Mouse (Mus musculus): Measurements from ENCODE around the gene Sec14l5. TPM values are rescaled to one million over a fixed set of nuclear protein-coding genes. Genes with fewer than 3 reads are reported as not detected.

The Sec14l5 gene
- polyA plus RNA-seq, 1 experiment from 2014 or later: 0.18 TPM

GRCm38 (mm10) chr16:5134623-5135330, 12.1 kb upstream of the Sec14l5 start:
- Histone ChIP-seq H3K4me1 (peaks cover 13% of the 10 kb centered on the region), H3K9ac (no peak overlapping the region), H3K27me3 (peaks cover 56% of the 10 kb centered on the region), H3K4me2 (no peak overlapping the region), H3K4me3 (no peak overlapping the region), H3K9me3 (replicated peaks) (no peaks in the 10 kb centered on the region), H3K36me3 (ENCODE audit: poor library complexity, severe bottlenecking) (no peaks in the 10 kb centered on the region), H3K27ac (no peak overlapping the region)
- ATAC-seq: no peak
- WGBS: 81% methylated on average over 14 of the region's 14 CpGs

DNA sequence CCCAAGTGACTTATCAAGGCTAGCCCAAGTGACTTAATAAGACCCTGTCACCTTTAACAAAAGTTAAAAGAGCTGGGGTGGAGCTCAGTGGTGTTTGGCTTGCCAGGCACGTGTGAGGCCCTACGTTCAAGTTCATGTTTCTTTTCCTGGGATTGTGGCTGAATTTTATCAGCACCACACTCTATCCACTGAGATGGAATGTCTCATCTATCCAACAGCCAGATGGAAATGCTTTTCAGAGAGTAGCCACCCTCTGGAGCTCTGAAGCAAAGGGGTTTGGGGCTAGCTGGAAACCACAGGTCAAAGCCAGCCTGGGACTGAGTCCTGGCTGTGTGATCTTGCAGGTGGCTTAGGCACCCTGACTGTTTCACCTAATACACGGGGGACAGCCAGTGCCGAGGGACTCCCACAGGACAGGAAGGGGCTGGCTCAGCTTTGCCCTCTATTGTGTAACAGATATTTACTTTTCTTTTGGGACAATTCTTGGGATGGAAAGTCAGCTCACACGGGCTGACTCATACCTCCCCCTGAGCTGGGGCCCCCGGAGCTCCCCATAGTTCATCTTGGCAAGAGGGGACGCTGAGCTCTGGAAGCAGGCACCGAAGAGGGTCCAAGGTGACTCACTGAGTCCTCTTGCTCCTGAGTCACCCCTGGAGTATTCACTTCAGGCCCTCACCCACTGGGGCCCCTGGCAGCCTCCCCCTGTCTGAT, 11.2 kb upstream of the Sec14l5 start:
- Histone ChIP-seq H3K4me3 (no peak overlapping the region), H3K9me3 (replicated peaks) (no peaks in the 10 kb centered on the region), H3K27me3 (peaks cover 47% of the 10 kb centered on the region), H3K4me1 (peaks cover 13% of the 10 kb centered on the region), H3K9ac (no peak overlapping the region), H3K36me3 (ENCODE audit: poor library complexity, severe bottlenecking) (no peaks in the 10 kb centered on the region), H3K27ac (no peak overlapping the region), H3K4me2 (no peak overlapping the region)
- ATAC-seq: no peak
- 80% methylated on average over 8 of the region's 8 CpGs for WGBS

GRCm38 (mm10) chr16:5136505-5136904, 10.4 kb upstream of the Sec14l5 start:
- Histone ChIP-seq H3K9me3 (replicated peaks) (no peaks in the 10 kb centered on the region), H3K36me3 (ENCODE audit: poor library complexity, severe bottlenecking) (no peaks in the 10 kb centered on the region), H3K9ac (no peak overlapping the region), H3K27me3 (peaks cover 39% of the 10 kb centered on the region), H3K4me3 (no peak overlapping the region), H3K4me1 (peaks cover 12% of the 10 kb centered on the region), H3K4me2 (no peak overlapping the region), H3K27ac (no peak overlapping the region)
- no peak for ATAC-seq
- 33% methylated on average over 4 of the region's 4 CpGs for WGBS

GRCm38 (mm10) chr16:5137006-5137540, 9.8 kb upstream of the Sec14l5 start:
- no peak overlapping the region for H3K9ac ChIP-seq
- no peak overlapping the region for H3K4me2 ChIP-seq
- WGBS: 84% methylated on average over 12 of the region's 12 CpGs
- H3K4me3 ChIP-seq: no peak overlapping the region
- peaks cover 33% of the 10 kb centered on the region for H3K27me3 ChIP-seq
- peaks cover 7% of the 10 kb centered on the region for H3K4me1 ChIP-seq
- no peaks in the 10 kb centered on the region for H3K36me3 ChIP-seq (ENCODE audit: poor library complexity, severe bottlenecking)
- no peak overlapping the region for H3K27ac ChIP-seq
- no peaks in the 10 kb centered on the region for H3K9me3 ChIP-seq (replicated peaks)
- ATAC-seq: no peak

DNA sequence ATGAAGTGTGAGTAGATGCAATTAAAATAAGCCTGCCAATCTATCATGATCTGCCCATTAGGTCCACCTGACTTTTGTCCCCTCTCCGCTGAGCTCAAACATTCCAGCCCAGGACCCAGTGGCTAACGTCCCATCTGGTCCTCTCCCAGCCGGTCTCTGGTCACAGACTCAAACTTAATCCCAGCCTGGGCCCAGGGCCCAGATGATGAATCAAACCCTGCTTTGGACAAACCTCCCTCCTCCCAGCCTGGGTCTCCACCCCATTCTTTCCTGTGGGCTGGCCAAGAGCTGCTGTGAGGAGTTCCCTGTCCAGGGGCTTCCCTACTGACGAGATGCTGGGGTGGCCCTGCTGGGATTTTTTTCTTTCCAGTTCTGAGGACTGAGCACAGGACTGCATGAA, 7.2 kb upstream of the Sec14l5 start:
- Histone ChIP-seq H3K9me3 (replicated peaks) (no peaks in the 10 kb centered on the region), H3K4me2 (no peak overlapping the region), H3K27me3 (peaks cover 9% of the 10 kb centered on the region), H3K36me3 (ENCODE audit: poor library complexity, severe bottlenecking) (no peaks in the 10 kb centered on the region), H3K4me3 (no peak overlapping the region), H3K27ac (no peak overlapping the region), H3K9ac (no peak overlapping the region), H3K4me1 (no peaks in the 10 kb centered on the region)
- 46% methylated on average over 4 of the region's 4 CpGs for WGBS
- no peak for ATAC-seq

- Histone ChIP-seq H3K27ac (no peak overlapping the region), H3K4me2 (peak overlapping the region; percentile 65), H3K4me1 (peaks cover 13% of the 10 kb centered on the region), H3K9ac (no peak overlapping the region), H3K4me3 (no peak overlapping the region), H3K36me3 (ENCODE audit: poor library complexity, severe bottlenecking) (no peaks in the 10 kb centered on the region), H3K27me3 (peaks cover 26% of the 10 kb centered on the region), H3K9me3 (replicated peaks) (no peaks in the 10 kb centered on the region)
- WGBS: under 1% methylated on average over 7 of the region's 7 CpGs
- ATAC-seq: peak; percentile 68
Observed at GRCm38 (mm10) chr16:5145570-5145969, 1.3 kb upstream of the Sec14l5 start.

DNA sequence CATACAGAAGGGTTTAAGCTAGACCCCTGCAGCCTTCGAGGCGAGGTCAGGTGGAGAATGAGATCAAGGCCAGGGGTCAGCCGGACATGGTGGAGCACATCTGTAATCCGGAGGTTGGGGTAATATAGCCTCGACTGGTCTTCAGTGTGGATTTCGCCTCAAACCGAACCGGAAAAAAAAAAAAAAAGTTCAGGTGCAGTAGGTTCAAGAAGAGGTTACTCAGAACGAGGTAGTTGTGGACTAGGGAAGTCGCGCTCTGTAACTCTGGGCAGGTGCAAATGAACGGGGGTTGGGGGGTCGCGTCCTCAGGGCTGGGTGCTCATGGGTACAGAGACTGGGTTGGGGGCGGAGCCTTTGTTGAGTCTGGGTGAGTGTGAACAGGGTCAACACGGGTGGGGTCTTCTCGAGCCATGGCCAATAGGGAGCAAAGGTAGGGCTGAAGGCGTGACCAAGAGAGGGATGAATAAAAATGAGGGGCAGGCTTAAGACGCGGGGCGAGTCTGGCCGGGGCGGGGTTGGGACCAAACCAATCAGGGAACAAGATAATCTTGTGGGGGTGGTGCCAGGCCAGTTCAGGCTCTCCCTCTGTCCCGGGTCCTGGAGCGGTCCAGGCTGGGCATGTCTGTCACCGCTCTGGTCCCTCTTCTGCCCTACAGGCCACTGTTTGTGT, 407 bp upstream of the Sec14l5 start:
- H3K36me3 ChIP-seq (ENCODE audit: poor library complexity, severe bottlenecking): no peaks in the 10 kb centered on the region
- WGBS: 3% methylated on average over 26 of the region's 26 CpGs
- peak overlapping the region; percentile 65 for H3K4me2 ChIP-seq
- no peak overlapping the region for H3K27ac ChIP-seq
- peaks cover 26% of the 10 kb centered on the region for H3K27me3 ChIP-seq
- H3K4me1 ChIP-seq: peaks cover 13% of the 10 kb centered on the region
- H3K9me3 ChIP-seq (replicated peaks): no peaks in the 10 kb centered on the region
- peak; percentile 89 for ATAC-seq
- peak overlapping the region; percentile 36 for H3K4me3 ChIP-seq
- H3K9ac ChIP-seq: peak overlapping the region; percentile 50

DNA sequence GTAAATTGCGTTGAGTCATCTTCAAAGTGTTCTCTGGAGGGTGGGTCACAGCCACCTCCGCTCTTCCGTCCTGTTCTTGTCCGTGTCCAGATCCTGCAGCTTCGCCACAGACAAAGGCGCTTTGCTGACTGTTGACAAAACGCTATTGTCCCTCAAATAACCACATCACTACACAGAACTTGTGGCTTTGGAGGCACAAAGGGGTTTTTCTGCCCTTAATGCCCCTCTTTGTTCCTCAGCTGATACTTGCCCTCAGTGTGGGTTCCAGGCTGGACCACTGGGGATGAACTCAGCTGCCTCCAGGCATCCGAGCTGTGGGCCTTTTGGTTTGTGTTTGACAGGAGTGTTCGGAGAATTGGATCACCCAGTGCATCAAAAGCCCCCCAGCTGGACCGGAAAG, 3.6 kb downstream of the Sec14l5 start:
- Histone ChIP-seq H3K4me2 (no peak overlapping the region), H3K9ac (no peak overlapping the region), H3K4me3 (no peak overlapping the region), H3K27me3 (peaks cover 32% of the 10 kb centered on the region), H3K9me3 (replicated peaks) (no peaks in the 10 kb centered on the region), H3K4me1 (peaks cover 23% of the 10 kb centered on the region), H3K36me3 (ENCODE audit: poor library complexity, severe bottlenecking) (no peaks in the 10 kb centered on the region), H3K27ac (no peak overlapping the region)
- WGBS: 64% methylated on average over 10 of the region's 10 CpGs
- ATAC-seq: no peak

DNA sequence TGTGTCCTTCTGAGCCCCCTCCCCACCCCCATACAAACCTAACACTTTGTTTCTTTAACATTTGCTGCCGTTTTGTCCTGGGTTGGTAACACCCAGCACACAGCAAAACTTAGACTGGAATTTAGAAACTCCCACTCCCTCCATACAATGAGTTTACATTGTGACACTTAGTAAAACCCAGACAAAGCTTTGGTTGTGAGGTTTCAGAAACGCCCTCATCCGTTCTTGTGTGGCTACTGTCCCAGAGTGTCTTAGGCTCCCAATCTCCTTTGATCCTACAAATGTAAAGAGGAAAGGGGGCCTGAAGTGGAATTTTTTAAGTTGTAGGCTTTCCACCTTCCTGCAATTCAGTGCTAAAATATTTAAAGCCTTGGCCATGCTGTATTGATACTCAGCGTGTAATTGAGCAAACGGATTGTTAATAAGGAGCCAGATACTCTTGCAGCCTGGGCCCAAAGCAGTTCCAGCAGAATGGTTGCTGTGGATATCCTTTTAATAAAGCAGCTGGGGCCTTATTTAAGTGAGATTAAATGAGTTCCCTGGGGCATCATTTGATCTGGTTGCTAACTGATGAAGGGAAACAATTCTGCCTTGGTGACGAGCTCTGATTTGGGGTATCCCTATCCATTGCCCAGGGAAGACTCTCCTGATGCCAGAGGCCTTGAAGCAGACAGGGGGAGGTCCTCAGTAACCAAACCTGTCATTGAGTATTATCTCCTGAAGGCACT, 6.6 kb downstream of the Sec14l5 start:
- Histone ChIP-seq H3K4me1 (peaks cover 10% of the 10 kb centered on the region), H3K9ac (no peak overlapping the region), H3K4me2 (no peak overlapping the region), H3K4me3 (no peak overlapping the region), H3K9me3 (replicated peaks) (no peaks in the 10 kb centered on the region), H3K27me3 (peaks cover 11% of the 10 kb centered on the region), H3K27ac (no peak overlapping the region), H3K36me3 (ENCODE audit: poor library complexity, severe bottlenecking) (no peaks in the 10 kb centered on the region)
- no peak for ATAC-seq
- WGBS: 18% methylated on average over 6 of the region's 6 CpGs

- peaks cover 6% of the 10 kb centered on the region; the same call in 1 of the 2 replicates for H3K27me3 ChIP-seq
- 57% methylated on average over 3 of the region's 3 CpGs for WGBS
- H3K27ac ChIP-seq: no peak overlapping the region
- H3K4me2 ChIP-seq: no peak overlapping the region
- no peaks in the 10 kb centered on the region for H3K36me3 ChIP-seq (ENCODE audit: poor library complexity, severe bottlenecking)
- ATAC-seq: no peak
- no peaks in the 10 kb centered on the region for H3K9me3 ChIP-seq (replicated peaks)
- H3K4me1 ChIP-seq: peaks cover 10% of the 10 kb centered on the region
- H3K9ac ChIP-seq: no peak overlapping the region
- H3K4me3 ChIP-seq: no peak overlapping the region
Observed at GRCm38 (mm10) chr16:5155014-5155413, 8.1 kb downstream of the Sec14l5 start.

DNA sequence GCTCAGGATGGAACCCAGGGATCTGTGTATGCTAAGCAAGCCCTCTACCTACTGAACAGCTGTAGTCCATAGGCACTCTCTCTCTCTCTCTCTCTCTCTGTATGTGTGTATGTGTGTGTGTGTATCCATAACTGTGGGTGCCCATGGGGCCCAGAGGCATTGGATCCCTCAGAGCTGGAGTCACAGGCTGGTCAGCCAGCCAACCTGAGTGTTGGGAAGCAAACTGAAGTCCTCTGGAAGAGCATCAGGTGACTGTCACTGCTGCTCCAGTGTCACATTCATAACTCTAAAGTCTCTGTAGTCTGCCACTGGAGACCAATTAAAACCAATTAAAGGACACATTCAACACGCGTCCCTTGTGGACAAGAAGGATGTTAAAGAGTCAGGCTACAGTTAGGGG, 9.6 kb downstream of the Sec14l5 start:
- 54% methylated on average over 2 of the region's 2 CpGs for WGBS
- ATAC-seq: no peak
- 0 out of 2 replicates have a peak, but pooled peaks cover 6% of the 10 kb centered on the region for H3K27me3 ChIP-seq

More for the DNA sequence above, 9.6 kb downstream of the Sec14l5 start:
- Histone ChIP-seq H3K27ac (no peak overlapping the region), H3K4me1 (peaks cover 10% of the 10 kb centered on the region), H3K9me3 (replicated peaks) (no peaks in the 10 kb centered on the region), H3K36me3 (ENCODE audit: poor library complexity, severe bottlenecking) (no peaks in the 10 kb centered on the region), H3K4me3 (no peak overlapping the region), H3K9ac (no peak overlapping the region), H3K4me2 (no peak overlapping the region)
